Mouse (Mus musculus) activated CD4-positive, CD25-positive, alpha-beta regulatory T cell, adult 4 months (primary cell): Measurements from ENCODE around the gene Tnni1. TPM values are rescaled to one million over a fixed set of nuclear protein-coding genes. Genes with fewer than 3 reads are reported as not detected.

Experiments
- ATAC-seq: one replicate; pipeline ENCODE4 v1.8.0; 2017
- polyA plus RNA-seq, 2 experiments: library from polyadenylated mRNA; unstranded; fragments of 100-300 nt; shearing (Covaris generic); gene quantifications; one replicate each; pipeline ENCODE4 v1.2.1; 2017

The Tnni1 gene
- polyA plus RNA-seq, 2 experiments from 2014 or later, result not detected

DNA sequence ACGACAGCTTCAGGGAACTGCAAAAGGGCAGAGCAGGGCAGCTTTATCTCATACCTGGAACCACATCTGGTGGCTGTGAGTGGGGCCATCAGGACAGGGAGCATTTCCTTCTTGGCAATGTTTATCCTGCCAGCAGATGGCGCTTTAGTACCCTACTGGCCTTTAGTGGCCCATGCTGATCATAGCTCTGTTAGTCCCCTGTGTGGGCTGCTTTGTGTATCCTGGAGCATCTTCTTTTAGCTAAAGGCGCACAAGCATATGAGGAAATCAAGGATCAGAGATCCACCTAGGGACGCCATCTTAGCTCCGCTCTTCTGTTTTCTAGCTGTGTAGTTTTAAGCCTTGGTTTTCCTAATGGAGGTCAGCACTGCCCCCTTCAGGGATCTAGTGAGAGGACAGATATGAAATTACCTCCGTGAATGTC lies 67.9 kb downstream of the Tnni1 start:
- ATAC-seq, result no peak

DNA sequence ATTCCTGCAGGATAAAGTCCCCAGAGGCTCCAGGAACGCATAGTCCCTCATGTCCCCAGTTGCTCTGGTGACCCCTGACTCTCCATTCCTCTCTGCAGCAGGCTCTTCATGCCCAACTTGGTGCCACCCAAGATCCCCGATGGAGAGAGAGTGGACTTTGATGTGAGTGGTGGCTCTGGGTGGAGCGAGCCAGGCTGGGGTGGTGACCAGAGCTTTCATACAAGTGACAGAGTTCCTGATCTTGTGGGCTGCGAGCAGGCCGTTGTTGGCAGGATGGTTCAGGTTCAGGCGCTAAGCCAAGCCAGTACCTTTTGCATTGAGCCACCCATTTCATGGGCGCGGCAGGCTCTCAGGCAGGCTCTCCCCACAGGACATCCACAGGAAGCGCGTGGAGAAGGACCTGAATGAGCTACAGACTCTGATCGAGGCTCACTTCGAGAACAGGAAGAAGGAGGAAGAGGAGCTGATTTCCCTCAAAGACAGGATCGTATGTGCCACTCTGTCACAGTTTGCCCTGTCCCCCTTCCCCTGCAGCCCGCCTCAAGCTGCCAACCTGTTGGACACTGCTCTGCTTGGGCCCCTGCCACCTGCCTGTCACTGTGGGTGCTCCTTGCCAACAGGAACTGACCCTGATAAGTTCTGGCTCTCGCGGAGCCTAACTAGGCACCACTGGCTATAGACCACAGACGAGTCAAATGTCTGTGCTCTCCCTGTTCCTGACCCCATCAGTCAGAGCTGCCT lies 68.5 kb downstream of the Tnni1 start:
- ATAC-seq, result no peak

DNA sequence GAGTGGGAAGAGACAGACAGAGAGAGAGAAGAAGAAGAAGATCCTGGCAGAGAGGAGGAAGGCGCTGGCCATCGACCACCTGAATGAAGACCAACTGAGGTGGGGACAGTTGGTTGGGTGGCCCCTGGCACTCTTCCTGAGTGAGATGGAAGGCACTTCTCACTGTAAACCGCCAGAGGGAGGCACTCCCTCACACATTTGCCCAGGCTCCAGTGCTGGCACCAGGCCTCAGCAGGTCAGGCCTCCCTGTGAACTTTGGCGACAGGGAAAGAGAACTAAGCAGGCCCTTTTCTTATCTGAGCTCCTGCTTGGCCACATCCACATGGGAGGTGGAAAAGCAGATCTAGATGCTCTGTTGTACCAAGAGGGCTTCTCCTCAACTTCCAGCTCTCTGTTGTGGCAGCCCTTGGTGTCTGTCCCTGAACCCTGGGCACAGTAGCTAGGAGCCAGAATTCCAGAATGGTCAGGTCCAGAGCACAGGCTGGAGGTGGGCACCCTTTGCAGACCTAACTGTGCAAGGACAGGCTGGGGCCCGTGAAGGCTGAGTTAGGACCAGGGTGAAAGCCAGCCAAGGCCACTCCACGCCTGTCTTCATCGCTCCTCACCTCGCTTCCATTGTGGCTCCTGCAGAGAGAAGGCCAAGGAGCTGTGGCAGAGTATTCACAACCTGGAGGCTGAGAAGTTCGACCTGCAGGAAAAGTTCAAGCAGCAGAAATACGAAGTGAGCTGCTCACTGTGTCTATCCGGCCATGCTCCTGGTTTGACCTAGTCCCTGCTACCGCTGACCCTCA lies 71.7 kb downstream of the Tnni1 start:
- no peak for ATAC-seq

DNA sequence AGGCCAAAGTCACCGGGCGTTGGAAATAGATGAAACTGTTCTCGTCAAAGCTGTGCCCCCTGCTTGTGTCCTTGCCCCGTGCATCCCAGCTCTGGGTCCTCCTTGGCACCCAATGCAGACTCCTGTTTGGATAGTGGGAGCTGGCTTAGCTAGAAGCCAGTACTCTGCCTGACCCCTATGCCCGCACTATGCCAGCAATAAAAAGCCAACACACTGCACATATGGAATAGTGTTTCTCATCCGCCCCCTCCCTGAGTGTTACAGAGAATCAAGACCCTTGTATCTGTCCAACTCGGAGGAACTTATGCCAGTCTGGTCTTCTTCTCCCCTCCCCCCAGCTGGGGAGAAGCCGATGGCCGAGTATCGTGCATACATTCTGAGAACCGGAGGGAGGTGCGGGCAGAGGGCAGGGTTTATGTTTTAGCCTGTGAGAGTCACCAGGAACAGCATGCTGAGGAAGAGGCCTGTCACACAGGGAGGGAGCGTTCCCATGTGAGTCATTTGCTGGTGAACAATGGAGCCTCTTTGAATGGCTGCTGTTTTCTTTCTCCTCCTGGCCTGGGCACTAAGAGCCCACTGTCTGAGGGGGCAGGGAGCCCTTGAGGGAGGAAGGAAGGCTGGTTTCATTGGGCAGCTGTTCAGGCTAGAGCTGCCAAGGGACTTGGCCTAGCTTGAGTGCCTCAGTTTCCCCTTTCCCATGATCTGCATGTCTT lies 73.0 kb downstream of the Tnni1 start:
- ATAC-seq, result no peak

DNA sequence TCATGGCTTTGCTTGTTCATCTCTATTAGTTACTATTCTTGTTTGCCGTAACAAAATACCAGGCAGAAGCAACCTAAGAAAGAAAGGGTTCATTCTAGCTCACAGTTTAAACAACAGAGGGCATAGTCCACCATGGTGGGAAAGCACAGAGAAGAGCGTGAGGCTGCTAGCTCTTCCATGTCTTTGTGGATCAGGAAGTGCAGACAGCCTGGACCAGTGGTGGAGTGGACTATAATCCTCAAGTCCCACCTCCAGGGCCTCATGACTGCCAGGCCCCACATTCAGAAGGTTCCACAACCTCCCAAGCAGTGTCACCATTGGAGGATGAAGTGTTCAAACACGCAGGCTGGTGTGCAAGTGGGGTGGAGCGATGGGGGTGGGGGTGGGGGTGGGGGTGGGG lies 74.0 kb downstream of the Tnni1 start:
- ATAC-seq, result no peak

DNA sequence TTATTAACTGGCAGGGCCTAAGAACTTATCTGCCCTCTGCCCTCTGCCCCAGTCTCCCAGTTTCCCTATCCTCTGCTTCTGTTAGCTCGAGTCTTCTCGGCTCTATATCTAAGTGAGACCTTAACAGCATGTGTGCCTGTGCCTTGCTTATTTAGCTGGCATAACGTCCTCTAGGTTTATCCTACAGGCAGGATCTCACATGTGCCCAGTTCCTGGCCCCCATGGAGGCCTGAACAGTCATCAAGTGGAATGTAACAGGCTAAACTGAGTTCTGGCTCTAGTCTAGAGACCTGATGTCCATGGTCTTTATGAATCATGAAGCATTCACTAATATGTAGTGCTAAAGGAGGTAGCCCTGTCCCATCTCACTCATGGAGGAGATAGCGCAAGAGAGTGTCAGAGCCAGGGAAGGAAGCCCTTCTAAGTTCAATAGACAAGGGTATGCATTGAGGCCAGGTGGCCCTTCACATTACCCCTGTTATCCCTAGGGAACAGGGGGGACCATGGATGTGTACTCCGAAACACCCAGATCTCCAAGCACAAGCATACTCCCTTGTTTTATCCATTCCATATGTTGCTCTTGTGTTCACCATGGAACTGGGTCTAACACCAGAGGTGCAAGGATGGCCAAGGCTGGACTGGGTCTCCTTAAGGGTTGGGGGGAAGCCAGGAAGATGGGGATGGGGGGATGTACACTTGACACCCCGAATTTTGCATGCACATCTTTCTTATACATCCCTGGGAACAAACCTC lies 75.5 kb downstream of the Tnni1 start:
- no peak for ATAC-seq

DNA sequence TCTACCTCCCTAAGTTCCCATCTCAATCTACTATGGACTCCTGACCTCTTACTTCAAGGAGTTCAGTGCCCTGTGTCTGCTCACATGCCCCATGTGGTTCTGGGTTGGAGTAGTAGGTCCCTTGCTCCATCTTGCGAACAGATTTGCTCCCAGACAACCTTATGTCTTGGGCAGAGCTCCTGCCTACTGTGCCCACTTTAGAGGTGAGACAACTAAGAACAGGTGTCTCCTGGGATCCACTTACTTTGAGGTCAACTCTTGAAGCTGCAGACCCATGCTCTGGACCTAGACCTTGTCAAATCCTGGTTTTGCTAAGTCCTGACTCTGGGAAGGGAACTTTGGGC lies 76.1 kb downstream of the Tnni1 start:
- no peak for ATAC-seq

DNA sequence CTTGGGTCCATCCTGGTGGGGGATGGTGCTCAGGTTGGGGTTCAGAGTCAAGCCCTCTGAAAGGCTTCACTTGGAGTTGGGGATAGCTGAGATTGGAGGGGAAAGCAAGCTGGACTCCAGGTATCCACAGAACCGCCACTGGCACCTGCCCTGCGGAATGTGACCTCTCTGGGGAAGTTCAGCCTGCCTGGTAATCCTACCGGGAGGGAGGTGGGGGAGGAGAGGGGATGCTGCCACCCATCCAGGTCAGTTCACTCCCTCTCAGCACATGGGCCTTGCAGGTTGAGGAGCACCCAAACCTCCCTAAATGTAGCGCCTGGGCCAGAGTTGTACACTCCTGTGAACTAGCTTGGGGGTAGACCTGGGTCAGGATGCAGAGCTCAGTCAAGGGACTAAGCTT lies 76.8 kb downstream of the Tnni1 start:
- ATAC-seq, result no peak

DNA sequence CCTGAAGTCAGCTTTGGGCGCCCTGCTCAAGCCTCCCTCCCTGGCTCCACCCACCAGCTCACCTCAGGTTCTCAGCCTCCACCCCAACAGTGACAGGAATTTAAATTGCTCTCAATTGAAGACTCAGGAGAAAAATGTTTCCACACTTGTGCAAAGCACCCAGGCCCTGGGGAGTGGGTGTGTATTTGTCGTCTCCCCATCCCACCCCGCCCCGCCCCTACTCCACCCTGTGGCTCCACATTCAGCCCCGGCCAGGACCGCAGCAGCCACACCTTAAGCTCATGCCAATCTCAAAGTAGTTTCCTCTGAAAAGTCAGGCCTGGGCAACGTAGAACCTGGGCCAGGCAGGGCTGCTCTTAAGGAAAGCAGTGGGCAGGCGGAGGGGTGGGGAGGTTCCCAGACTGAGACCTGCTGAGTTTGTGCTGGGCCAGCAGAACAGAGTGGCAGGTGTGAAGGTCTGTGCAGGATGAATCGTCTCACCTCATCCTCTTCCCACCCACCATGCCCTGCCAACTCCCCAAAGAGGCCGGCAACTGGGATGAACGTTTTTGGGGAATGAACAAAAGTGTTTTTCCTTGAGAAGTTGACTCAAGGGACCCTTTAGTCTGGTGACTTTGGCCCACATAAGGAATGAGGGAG lies 78.0 kb downstream of the Tnni1 start:
- no peak for ATAC-seq

DNA sequence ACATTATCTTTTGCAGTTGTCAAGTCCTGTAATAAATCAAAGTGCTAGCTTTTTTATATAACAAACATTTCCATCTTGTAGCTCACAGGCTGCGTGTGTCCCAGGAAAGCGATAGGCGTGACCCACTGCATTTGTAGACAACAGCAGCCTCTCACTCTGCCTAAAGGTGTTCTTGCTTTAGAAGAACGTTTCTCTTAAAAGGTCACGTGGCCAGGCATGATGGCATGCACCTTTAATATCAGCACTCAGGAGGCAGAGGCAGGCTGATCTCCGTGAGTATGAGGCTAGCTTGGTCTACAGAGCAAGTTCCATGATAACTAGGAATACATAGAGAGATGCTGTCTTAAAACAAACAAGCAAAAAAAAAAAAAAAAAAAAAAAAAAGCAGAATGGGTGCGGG lies 79.3 kb downstream of the Tnni1 start:
- no peak for ATAC-seq

Other genes with a start within 250 kb of the Tnni1 start
- under 1 TPM; 0.22 to 0.61 TPM for gene Nav1, start 172.1 kb upstream of the Tnni1 start, polyA plus RNA-seq
- gene Csrp1, start 59.4 kb upstream of the Tnni1 start, polyA plus RNA-seq, result 10 to 100 TPM; 14.5 to 35.2 TPM
- gene Phlda3, start 13.3 kb upstream of the Tnni1 start, polyA plus RNA-seq, result 1 to 10 TPM; 1.9 to 3.8 TPM
- gene Lad1, start 39.2 kb downstream of the Tnni1 start, polyA plus RNA-seq, result 10 to 100 TPM in 1 of 2 experiments, 1 to 10 TPM in 1; 7.8 to 12.4 TPM
- under 1 TPM; 0.46 to 0.83 TPM for gene Tnnt2, start 56.9 kb downstream of the Tnni1 start, polyA plus RNA-seq
- gene Pkp1, start 139.8 kb downstream of the Tnni1 start, polyA plus RNA-seq, result not detected
- gene Igfn1, start 226.9 kb downstream of the Tnni1 start, polyA plus RNA-seq, result not detected
- 10 to 100 TPM; 21.4 to 27.0 TPM for gene Tmem9, start 228.7 kb downstream of the Tnni1 start, polyA plus RNA-seq